Mouse (Mus musculus): Measurements from ENCODE around the gene Vezt.

DNA sequence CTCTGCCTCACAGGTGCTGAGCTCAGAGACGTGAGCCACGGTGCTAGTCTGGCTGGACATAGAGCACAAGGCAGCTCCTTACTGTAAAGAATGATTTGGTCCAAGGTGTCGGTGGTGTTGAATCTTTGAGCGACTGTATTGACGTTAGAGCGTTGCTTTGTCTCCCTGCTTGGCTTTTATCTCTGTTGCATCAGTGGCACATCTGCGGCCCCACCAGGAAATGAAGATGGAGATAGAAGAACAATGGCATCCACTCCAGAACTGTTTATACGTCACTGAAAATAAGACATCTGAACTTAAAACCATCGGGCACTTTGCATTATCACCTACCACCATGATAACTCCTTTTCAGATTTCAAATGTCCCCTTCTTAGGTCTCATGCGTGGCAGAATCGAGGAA lies 135.7 kb downstream of the Vezt start:
- no peak for TF ChIP-seq CTCF (IDR thresholded peaks at IDR 0.05; ENCODE audit: low read depth, low read length)
- TF ChIP-seq POLR2A (IDR thresholded peaks at IDR 0.05; ENCODE audit: borderline replicate concordance, low read depth, low read length), result no peak
